Mouse (Mus musculus) thymus, adult 2 months (tissue): ENCODE results near the gene Olfr1462. TPM values are rescaled to one million over a fixed set of nuclear protein-coding genes. Genes with fewer than 3 reads are reported as not detected.

Source experiments
- DNase-seq: peaks from one replicate; pipeline ENCODE4 v3.0.0; 2021
- H3K27ac ChIP-seq: fragments of 200-500 bp; 2 replicates; pipeline ENCODE4 v1.5.1; 2012; ENCODE audit warnings: low read length, control low read depth; ENCODE audit not compliant: control insufficient read depth, insufficient read depth
- H3K27me3 ChIP-seq: fragments of 200-500 bp; 2 replicates; pipeline ENCODE4 v1.6.1; 2012; ENCODE audit warnings: mild to moderate bottlenecking, low read length, moderate library complexity, mixed read lengths; ENCODE audit not compliant: control insufficient read depth, insufficient read depth
- H3K36me3 ChIP-seq: fragments of 200-500 bp; 2 replicates; pipeline ENCODE4 v1.6.1; 2012; ENCODE audit warnings: mild to moderate bottlenecking, low read length, moderate library complexity; ENCODE audit not compliant: control insufficient read depth, insufficient read depth
- H3K4me1 ChIP-seq: fragments of 200-500 bp; replicated peaks from 2 replicates; pipeline ENCODE4 v1.6.1; 2012; ENCODE audit warnings: low read length; ENCODE audit not compliant: control insufficient read depth, insufficient read depth
- H3K4me3 ChIP-seq: fragments of 200-500 bp; 2 replicates; pipeline ENCODE4 v1.5.1; 2012; ENCODE audit warnings: mild to moderate bottlenecking, low read length, control low read depth, moderate library complexity; ENCODE audit not compliant: control insufficient read depth, insufficient read depth
- CTCF ChIP-seq: fragments of 200-500 bp; IDR thresholded peaks from 2 replicates; pipeline ENCODE4 v1.5.1; 2012; ENCODE audit warnings: mild to moderate bottlenecking, control low read depth, low read length, moderate library complexity, borderline replicate concordance; ENCODE audit not compliant: control insufficient read depth, poor library complexity, insufficient read depth; ENCODE audit errors: extremely low read depth
- POLR2A ChIP-seq: fragments of 200-500 bp; IDR thresholded peaks from 2 replicates; pipeline ENCODE4 v1.6.1; 2012; ENCODE audit warnings: mild to moderate bottlenecking, low read length, control low read depth, moderate library complexity; ENCODE audit not compliant: control insufficient read depth, poor library complexity, insufficient read depth; ENCODE audit errors: extremely low read depth
- WGBS: fragments of 180-500 bp; shearing (Covaris S2); methylation state at CpG from one replicate; pipeline ENCODE4 v1.1.7; 2018; 5-methylcytosine and 5-hydroxymethylcytosine counted together
- polyA plus RNA-seq: library from polyadenylated mRNA; depleted of rRNA; stranded (reverse); fragments of >200 nt; gene quantifications from 2 replicates; pipeline ENCODE4 v1.2.3, GENCODE M21; 2012; rRNA removed

Gene Olfr1462
- not detected in 2 replicates for polyA plus RNA-seq

- 90% methylated on average over 1 of the region's 1 CpGs for WGBS
- H3K4me1 ChIP-seq: no peaks in the 10 kb centered on the region
- no peak within 1 kb of the TSS for H3K4me3 ChIP-seq
- H3K27me3 ChIP-seq: no peaks in the 10 kb centered on the region
- no peak within 1 kb of the TSS for H3K27ac ChIP-seq
- no peaks in the 10 kb centered on the region for H3K36me3 ChIP-seq
- TF ChIP-seq CTCF: no peak
- no peak for TF ChIP-seq POLR2A
- no peak for DNase-seq
These were observed at the start of gene Olfr1462 for GRCm38 (mm10) chr19:13185434-13185833. Gene Olfr1462 (plus strand): TSS chr19:13185734.

- WGBS: 93% methylated on average over 1 of the region's 1 CpGs
- no peaks in the 10 kb centered on the region for H3K4me1 ChIP-seq
- no peaks in the 10 kb centered on the region for H3K27me3 ChIP-seq
- no peak within 1 kb of the TSS for H3K4me3 ChIP-seq
- no peak for DNase-seq
- no peak within 1 kb of the TSS for H3K27ac ChIP-seq
- no peaks in the 10 kb centered on the region for H3K36me3 ChIP-seq
- no peak for TF ChIP-seq CTCF
- TF ChIP-seq POLR2A: no peak
These were observed 36.1 kb upstream of the Olfr1462 start, which contains the start of gene Olfr1459 for GRCm38 (mm10) chr19:13149449-13149848. Gene Olfr1459 (minus strand): TSS chr19:13149549.

DNA sequence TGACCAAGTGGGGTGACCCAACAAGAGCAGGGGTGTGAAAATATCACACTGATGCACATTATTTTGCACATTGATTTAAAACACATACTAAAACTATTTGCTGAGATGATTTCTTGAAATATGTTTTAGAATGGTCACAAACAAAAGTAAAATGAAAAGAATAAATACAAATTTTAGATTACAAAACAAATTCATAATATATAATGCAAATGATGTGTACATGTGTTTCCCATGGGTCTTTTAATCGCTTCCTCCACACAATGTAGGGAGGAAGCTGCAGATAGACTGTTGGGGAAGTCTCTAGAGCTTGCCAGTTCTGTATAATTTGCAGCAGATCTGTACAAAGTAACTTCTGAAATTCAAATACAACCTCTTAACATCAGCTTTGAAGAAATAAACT, 22.8 kb upstream of the Olfr1462 start, which contains the start of gene Olfr1461:
Olfr1461 (plus strand) TSS at position 301 of the 400 bp plus-strand sequence.
- Histone ChIP-seq H3K4me1 (no peaks in the 10 kb centered on the region), H3K4me3 (no peak within 1 kb of the TSS), H3K27ac (no peak within 1 kb of the TSS), H3K36me3 (no peaks in the 10 kb centered on the region), H3K27me3 (no peaks in the 10 kb centered on the region)
- TF ChIP-seq CTCF (no peak), POLR2A (no peak)
- no peak for DNase-seq
- 47% methylated on average over 1 of the region's 1 CpGs for WGBS

GRCm38 (mm10) chr19:13221666-13222065, 36.1 kb downstream of the Olfr1462 start:
- Histone ChIP-seq H3K4me3 (no peak overlapping the region), H3K27me3 (no peaks in the 10 kb centered on the region), H3K36me3 (no peaks in the 10 kb centered on the region), H3K27ac (no peak overlapping the region), H3K4me1 (no peaks in the 10 kb centered on the region)
- TF ChIP-seq CTCF (no peak), POLR2A (no peak)
- DNase-seq: no peak
- 90% methylated on average over 11 of the region's 11 CpGs for whole genome bisulfite sequencing

DNA sequence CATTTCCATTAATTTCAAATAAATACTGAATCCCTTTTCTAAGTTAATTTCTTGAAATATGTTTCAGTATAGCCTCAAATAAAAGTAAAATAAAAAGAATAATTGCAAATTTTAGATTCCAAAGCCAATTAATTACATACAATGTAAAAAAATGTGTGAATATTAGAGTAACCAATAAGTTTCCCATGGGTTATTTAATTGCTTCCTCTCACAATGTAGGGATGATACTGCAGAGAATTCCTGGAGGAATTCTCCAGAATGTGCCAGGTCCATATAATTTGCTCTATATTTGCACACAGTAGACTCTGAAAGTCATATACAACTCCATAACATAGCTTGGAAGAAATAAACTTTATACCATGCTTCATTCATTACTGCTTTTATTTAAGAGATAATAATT, 45.5 kb downstream of the Olfr1462 start, which contains the start of gene Olfr1463:
Olfr1463 (plus strand) TSS at position 301 of the 400 bp plus-strand sequence.
- no peak for DNase-seq
- TF ChIP-seq CTCF (no peak), POLR2A (no peak)
- H3K4me1 ChIP-seq: no peaks in the 10 kb centered on the region
- no peak within 1 kb of the TSS for H3K27ac ChIP-seq
- H3K4me3 ChIP-seq: no peak within 1 kb of the TSS
- H3K27me3 ChIP-seq: no peaks in the 10 kb centered on the region
- H3K36me3 ChIP-seq: no peaks in the 10 kb centered on the region

Other genes starting within 250 kb of the Olfr1462 start
- not detected in 2 replicates for gene Olfr1450, start 235.5 kb upstream of the Olfr1462 start, polyA plus RNA-seq
- not detected in 2 replicates for gene Olfr1451, start 190.7 kb upstream of the Olfr1462 start, polyA plus RNA-seq
- gene Olfr1453, start 157.4 kb upstream of the Olfr1462 start, polyA plus RNA-seq: not detected in 2 replicates
- gene Olfr1454, start 125.1 kb upstream of the Olfr1462 start, polyA plus RNA-seq: not detected in 2 replicates
- gene Olfr1457, start 87.8 kb upstream of the Olfr1462 start, polyA plus RNA-seq: not detected in 2 replicates
- gene Olfr1458, start 79.0 kb upstream of the Olfr1462 start, polyA plus RNA-seq: not detected in 2 replicates
- 0.05 TPM in 1 of 2 replicates, not detected in the other for gene Olfr1459, start 36.2 kb upstream of the Olfr1462 start, polyA plus RNA-seq
- gene Olfr1461, start 22.7 kb upstream of the Olfr1462 start, polyA plus RNA-seq: not detected in 2 replicates
- not detected in 2 replicates for gene Olfr1463, start 45.6 kb downstream of the Olfr1462 start, polyA plus RNA-seq
- not detected in 2 replicates for gene Olfr1465, start 129.8 kb downstream of the Olfr1462 start, polyA plus RNA-seq
- not detected in 2 replicates for gene Olfr1466, start 153.1 kb downstream of the Olfr1462 start, polyA plus RNA-seq
- not detected in 2 replicates for gene Olfr1467, start 176.5 kb downstream of the Olfr1462 start, polyA plus RNA-seq
- not detected in 2 replicates for gene Olfr1469, start 222.1 kb downstream of the Olfr1462 start, polyA plus RNA-seq